Mouse (Mus musculus) small intestine, adult 2 months (tissue): ENCODE results near the gene Atp1a4. TPM values are rescaled to one million over a fixed set of nuclear protein-coding genes. Genes with fewer than 3 reads are reported as not detected.

Source experiments
- H3K27ac ChIP-seq: fragments of 200-500 bp; 2 replicates; pipeline ENCODE4 v1.5.1; 2012; ENCODE audit warnings: low read depth, low read length, control low read depth, inconsistent platforms; ENCODE audit not compliant: insufficient read depth
- H3K27me3 ChIP-seq: fragments of 200-500 bp; 2 replicates; pipeline ENCODE4 v1.6.1; 2012; ENCODE audit warnings: mild to moderate bottlenecking, moderate library complexity, low read length, inconsistent platforms; ENCODE audit not compliant: control insufficient read depth, insufficient read depth
- H3K36me3 ChIP-seq: fragments of 200-500 bp; 2 replicates; pipeline ENCODE4 v1.6.1; 2012; ENCODE audit warnings: mild to moderate bottlenecking, low read length, control low read depth, inconsistent platforms; ENCODE audit not compliant: control insufficient read depth, insufficient read depth
- H3K4me1 ChIP-seq: fragments of 200-500 bp; 2 replicates; pipeline ENCODE4 v1.6.1; 2012; ENCODE audit warnings: low read length, inconsistent platforms, mixed read lengths; ENCODE audit not compliant: control insufficient read depth, insufficient read depth, insufficient read length
- H3K4me3 ChIP-seq: fragments of 200-500 bp; 2 replicates; pipeline ENCODE4 v1.5.1; 2012; ENCODE audit warnings: low read depth, mild to moderate bottlenecking, control low read depth, inconsistent platforms, low read length, moderate library complexity
- CTCF ChIP-seq: fragments of 200-500 bp; IDR thresholded peaks from 2 replicates; pipeline ENCODE4 v1.5.1; 2012; ENCODE audit warnings: low read depth, mild to moderate bottlenecking, control low read depth, inconsistent platforms, low read length, moderate library complexity, mixed read lengths; ENCODE audit not compliant: insufficient replicate concordance, insufficient read length; ENCODE audit errors: extremely low read depth
- POLR2A ChIP-seq: fragments of 200-500 bp; IDR thresholded peaks from 2 replicates; pipeline ENCODE4 v1.6.1; 2012; ENCODE audit warnings: low read depth, mild to moderate bottlenecking, control low read depth, inconsistent platforms, low read length, moderate library complexity
- WGBS: fragments of 180-500 bp; shearing (Covaris S2); methylation state at CpG from one replicate; pipeline ENCODE4 v1.1.7; 2018; 5-methylcytosine and 5-hydroxymethylcytosine counted together
- polyA plus RNA-seq: library from polyadenylated mRNA; depleted of rRNA; stranded (reverse); fragments of >200 nt; gene quantifications from 2 replicates; pipeline ENCODE4 v1.2.3, GENCODE M21; 2012

Gene Atp1a4
- polyA plus RNA-seq, 1 experiment = not detected

- no peaks in the 10 kb centered on the region for H3K27me3 ChIP-seq
- TF ChIP-seq POLR2A (no peak), CTCF (no peak)
- 94% methylated on average over 6 of the region's 6 CpGs for WGBS
- H3K4me1 ChIP-seq = no peaks in the 10 kb centered on the region
- H3K36me3 ChIP-seq = no peaks in the 10 kb centered on the region
- H3K27ac ChIP-seq = no peak overlapping the region
- no peak overlapping the region for H3K4me3 ChIP-seq
Measured at GRCm38 (mm10) chr1:172283073-172283472, 24.9 kb upstream of the Atp1a4 start.

- Histone ChIP-seq H3K4me3 (no peak overlapping the region), H3K4me1 (no peaks in the 10 kb centered on the region), H3K27ac (no peak overlapping the region), H3K36me3 (no peaks in the 10 kb centered on the region), H3K27me3 (no peaks in the 10 kb centered on the region)
- TF ChIP-seq POLR2A = no peak
- TF ChIP-seq CTCF = no peak
- WGBS = 58% methylated on average over 10 of the region's 10 CpGs
Measured at GRCm38 (mm10) chr1:172281522-172282254, 23.5 kb upstream of the Atp1a4 start.

- H3K27me3 ChIP-seq = no peaks in the 10 kb centered on the region
Measured at GRCm38 (mm10) chr1:172279768-172280509, 21.7 kb upstream of the Atp1a4 start.

GRCm38 (mm10) chr1:172278328-172278727 lies 20.1 kb upstream of the Atp1a4 start:
- Histone ChIP-seq H3K27me3 (no peaks in the 10 kb centered on the region), H3K27ac (no peak overlapping the region), H3K36me3 (no peaks in the 10 kb centered on the region), H3K4me1 (peaks cover 2% of the 10 kb centered on the region; the same call in 1 of the 2 replicates), H3K4me3 (no peak overlapping the region)
- 86% methylated on average over 13 of the region's 13 CpGs for WGBS
- TF ChIP-seq POLR2A (no peak), CTCF (no peak)

More at GRCm38 (mm10) chr1:172279768-172280509, 21.7 kb upstream of the Atp1a4 start:
- TF ChIP-seq POLR2A (no peak), CTCF (no peak)
- WGBS = 73% methylated on average over 16 of the region's 16 CpGs
- no peaks in the 10 kb centered on the region for H3K4me1 ChIP-seq
- H3K27ac ChIP-seq = no peak overlapping the region
- no peaks in the 10 kb centered on the region for H3K36me3 ChIP-seq
- no peak overlapping the region for H3K4me3 ChIP-seq

GRCm38 (mm10) chr1:172277172-172277571 lies 19.0 kb upstream of the Atp1a4 start:
- peaks cover 2% of the 10 kb centered on the region; the same call in 1 of the 2 replicates for H3K4me1 ChIP-seq
- 57% methylated on average over 3 of the region's 3 CpGs for WGBS
- no peak overlapping the region; the same call in 1 of the 2 replicates for H3K27ac ChIP-seq
- no peaks in the 10 kb centered on the region for H3K36me3 ChIP-seq
- no peak overlapping the region for H3K4me3 ChIP-seq
- no peaks in the 10 kb centered on the region for H3K27me3 ChIP-seq
- TF ChIP-seq POLR2A = no peak
- TF ChIP-seq CTCF = no peak

- Histone ChIP-seq H3K36me3 (no peaks in the 10 kb centered on the region), H3K27me3 (no peaks in the 10 kb centered on the region), H3K4me3 (no peak overlapping the region), H3K27ac (no peak overlapping the region), H3K4me1 (peaks cover 2% of the 10 kb centered on the region; the same call in 1 of the 2 replicates)
- WGBS = 41% methylated on average over 5 of the region's 5 CpGs
- TF ChIP-seq POLR2A = no peak
- no peak for TF ChIP-seq CTCF
Measured at GRCm38 (mm10) chr1:172274547-172274946, 16.3 kb upstream of the Atp1a4 start.

GRCm38 (mm10) chr1:172274116-172274515 lies 15.9 kb upstream of the Atp1a4 start:
- peaks cover 2% of the 10 kb centered on the region; the same call in 1 of the 2 replicates for H3K4me1 ChIP-seq
- no peaks in the 10 kb centered on the region for H3K27me3 ChIP-seq
- WGBS = 45% methylated on average over 5 of the region's 5 CpGs
- H3K36me3 ChIP-seq = no peaks in the 10 kb centered on the region
- no peak for TF ChIP-seq POLR2A
- no peak for TF ChIP-seq CTCF
- H3K4me3 ChIP-seq = no peak overlapping the region
- H3K27ac ChIP-seq = no peak overlapping the region
